Mouse (Mus musculus): ENCODE measurements at regions not wholly inside any gene's neighbourhood (a gene's known extent, or its start where the extent isn't known, plus 50 kb on each side); places are given as distances from the start of the nearest gene placed in this dataset.

GRCm38 (mm10) chr5:75382138-75382537 lies 192.6 kb upstream of the Kit start:
- no peaks in the 10 kb centered on the region for H3K27me3 ChIP-seq (ENCODE audit: control insufficient read depth, insufficient read depth, low read length)
- no peak overlapping the region for H3K9ac ChIP-seq (replicated peaks; ENCODE audit: low read length)
- H3K27ac ChIP-seq (replicated peaks; ENCODE audit: low read depth, low read length) = no peak overlapping the region
- H3K9me3 ChIP-seq (ENCODE audit: control insufficient read depth, low read length) = no peaks in the 10 kb centered on the region
- H3K36me3 ChIP-seq (ENCODE audit: control insufficient read depth, insufficient read depth, low read length) = no peaks in the 10 kb centered on the region
- DNase-seq = no peak
- ATAC-seq (ENCODE audit: low FRiP score, low TSS enrichment) = no peak
- H3K4me1 ChIP-seq (ENCODE audit: control insufficient read depth, insufficient read depth, low read length) = peaks cover 6% of the 10 kb centered on the region; the same call in 1 of the 2 replicates
- 95% methylated on average over 3 of the region's 3 CpGs for WGBS
- no peak overlapping the region for H3K4me2 ChIP-seq (ENCODE audit: low read length)
- no peak overlapping the region for H3K4me3 ChIP-seq (replicated peaks; ENCODE audit: low read depth, low read length)

GRCm38 (mm10) chr5:75387886-75388454 lies 186.7 kb upstream of the Kit start:
- H3K4me1 ChIP-seq (ENCODE audit: control insufficient read depth, insufficient read depth, low read length) = no peaks in the 10 kb centered on the region
- H3K4me2 ChIP-seq (ENCODE audit: low read length) = peak overlapping the region; percentile 25
- no peaks in the 10 kb centered on the region for H3K36me3 ChIP-seq (ENCODE audit: control insufficient read depth, insufficient read depth, low read length)
- no peaks in the 10 kb centered on the region for H3K27me3 ChIP-seq (ENCODE audit: control insufficient read depth, insufficient read depth, low read length)
- ATAC-seq (ENCODE audit: low FRiP score, low TSS enrichment) = no peak
- no peak for DNase-seq
- no peak overlapping the region for H3K27ac ChIP-seq (replicated peaks; ENCODE audit: low read depth, low read length)
- H3K9ac ChIP-seq (replicated peaks; ENCODE audit: low read length) = no peak overlapping the region
- H3K9me3 ChIP-seq (ENCODE audit: control insufficient read depth, low read length) = no peaks in the 10 kb centered on the region
- H3K4me3 ChIP-seq (replicated peaks; ENCODE audit: low read depth, low read length) = no peak overlapping the region
- WGBS = 43% methylated on average over 13 of the region's 13 CpGs

GRCm38 (mm10) chr5:75388699-75389260 lies 185.9 kb upstream of the Kit start:
- H3K4me2 ChIP-seq (ENCODE audit: low read length) = no peak overlapping the region
- no peaks in the 10 kb centered on the region for H3K4me1 ChIP-seq (ENCODE audit: control insufficient read depth, insufficient read depth, low read length)
- WGBS = 87% methylated on average over 7 of the region's 7 CpGs
- no peaks in the 10 kb centered on the region for H3K36me3 ChIP-seq (ENCODE audit: control insufficient read depth, insufficient read depth, low read length)
- DNase-seq = no peak
- ATAC-seq (ENCODE audit: low FRiP score, low TSS enrichment) = no peak
- no peaks in the 10 kb centered on the region for H3K9me3 ChIP-seq (ENCODE audit: control insufficient read depth, low read length)
- no peak overlapping the region for H3K27ac ChIP-seq (replicated peaks; ENCODE audit: low read depth, low read length)
- H3K4me3 ChIP-seq (replicated peaks; ENCODE audit: low read depth, low read length) = no peak overlapping the region
- H3K9ac ChIP-seq (replicated peaks; ENCODE audit: low read length) = no peak overlapping the region
- no peaks in the 10 kb centered on the region for H3K27me3 ChIP-seq (ENCODE audit: control insufficient read depth, insufficient read depth, low read length)

GRCm38 (mm10) chr5:75389433-75389971 lies 185.2 kb upstream of the Kit start:
- Histone ChIP-seq H3K9me3 (ENCODE audit: control insufficient read depth, low read length) (no peaks in the 10 kb centered on the region), H3K27me3 (ENCODE audit: control insufficient read depth, insufficient read depth, low read length) (no peaks in the 10 kb centered on the region), H3K9ac (replicated peaks; ENCODE audit: low read length) (no peak overlapping the region), H3K4me2 (ENCODE audit: low read length) (no peak overlapping the region), H3K36me3 (ENCODE audit: control insufficient read depth, insufficient read depth, low read length) (no peaks in the 10 kb centered on the region), H3K4me1 (ENCODE audit: control insufficient read depth, insufficient read depth, low read length) (no peaks in the 10 kb centered on the region), H3K27ac (replicated peaks; ENCODE audit: low read depth, low read length) (no peak overlapping the region), H3K4me3 (replicated peaks; ENCODE audit: low read depth, low read length) (no peak overlapping the region)
- WGBS = 57% methylated on average over 7 of the region's 7 CpGs
- DNase-seq = no peak
- no peak for ATAC-seq (ENCODE audit: low FRiP score, low TSS enrichment)

GRCm38 (mm10) chr5:75398820-75399219 lies 175.9 kb upstream of the Kit start:
- Histone ChIP-seq H3K9ac (replicated peaks; ENCODE audit: low read length) (no peak overlapping the region), H3K36me3 (ENCODE audit: control insufficient read depth, insufficient read depth, low read length) (no peaks in the 10 kb centered on the region), H3K4me1 (ENCODE audit: control insufficient read depth, insufficient read depth, low read length) (peaks cover 18% of the 10 kb centered on the region), H3K27me3 (ENCODE audit: control insufficient read depth, insufficient read depth, low read length) (no peaks in the 10 kb centered on the region; the same call in 1 of the 2 replicates), H3K4me2 (ENCODE audit: low read length) (no peak overlapping the region), H3K4me3 (replicated peaks; ENCODE audit: low read depth, low read length) (no peak overlapping the region), H3K9me3 (ENCODE audit: control insufficient read depth, low read length) (no peaks in the 10 kb centered on the region), H3K27ac (replicated peaks; ENCODE audit: low read depth, low read length) (no peak overlapping the region)
- 62% methylated on average over 5 of the region's 5 CpGs for WGBS
- no peak for ATAC-seq (ENCODE audit: low FRiP score, low TSS enrichment)
- DNase-seq = no peak

GRCm38 (mm10) chr5:75401734-75402133 lies 173.0 kb upstream of the Kit start:
- WGBS = 14% methylated on average over 3 of the region's 3 CpGs
- Histone ChIP-seq H3K36me3 (ENCODE audit: control insufficient read depth, insufficient read depth, low read length) (no peaks in the 10 kb centered on the region), H3K9ac (replicated peaks; ENCODE audit: low read length) (no peak overlapping the region), H3K27ac (replicated peaks; ENCODE audit: low read depth, low read length) (no peak overlapping the region), H3K9me3 (ENCODE audit: control insufficient read depth, low read length) (no peaks in the 10 kb centered on the region), H3K4me1 (ENCODE audit: control insufficient read depth, insufficient read depth, low read length) (peaks cover 21% of the 10 kb centered on the region), H3K4me3 (replicated peaks; ENCODE audit: low read depth, low read length) (no peak overlapping the region), H3K27me3 (ENCODE audit: control insufficient read depth, insufficient read depth, low read length) (no peaks in the 10 kb centered on the region; the same call in 1 of the 2 replicates), H3K4me2 (ENCODE audit: low read length) (no peak overlapping the region)
- ATAC-seq (ENCODE audit: low FRiP score, low TSS enrichment) (peak; percentile 37; the same call in 1 of the 2 replicates), DNase-seq (peak; percentile 65)

- no peak overlapping the region for H3K9ac ChIP-seq (replicated peaks; ENCODE audit: low read length)
- no peak overlapping the region for H3K4me2 ChIP-seq (ENCODE audit: low read length)
- no peak overlapping the region for H3K27ac ChIP-seq (replicated peaks; ENCODE audit: low read depth, low read length)
- DNase-seq (no peak), ATAC-seq (ENCODE audit: low FRiP score, low TSS enrichment) (no peak)
- peaks cover 23% of the 10 kb centered on the region for H3K4me1 ChIP-seq (ENCODE audit: control insufficient read depth, insufficient read depth, low read length)
- no peaks in the 10 kb centered on the region for H3K9me3 ChIP-seq (ENCODE audit: control insufficient read depth, low read length)
- WGBS = 72% methylated on average over 3 of the region's 3 CpGs
- no peak overlapping the region for H3K4me3 ChIP-seq (replicated peaks; ENCODE audit: low read depth, low read length)
- no peaks in the 10 kb centered on the region; the same call in 1 of the 2 replicates for H3K27me3 ChIP-seq (ENCODE audit: control insufficient read depth, insufficient read depth, low read length)
- no peaks in the 10 kb centered on the region for H3K36me3 ChIP-seq (ENCODE audit: control insufficient read depth, insufficient read depth, low read length)
These were observed 172.1 kb upstream of the Kit start for GRCm38 (mm10) chr5:75402631-75403030.

GRCm38 (mm10) chr5:75403531-75403930 lies 171.2 kb upstream of the Kit start:
- H3K4me3 ChIP-seq (replicated peaks; ENCODE audit: low read depth, low read length) = no peak overlapping the region
- DNase-seq (no peak), ATAC-seq (ENCODE audit: low FRiP score, low TSS enrichment) (no peak)
- H3K27ac ChIP-seq (replicated peaks; ENCODE audit: low read depth, low read length) = no peak overlapping the region
- WGBS = 92% methylated on average over 5 of the region's 5 CpGs
- H3K4me1 ChIP-seq (ENCODE audit: control insufficient read depth, insufficient read depth, low read length) = peaks cover 29% of the 10 kb centered on the region
- H3K4me2 ChIP-seq (ENCODE audit: low read length) = no peak overlapping the region
- no peaks in the 10 kb centered on the region for H3K9me3 ChIP-seq (ENCODE audit: control insufficient read depth, low read length)
- no peaks in the 10 kb centered on the region for H3K36me3 ChIP-seq (ENCODE audit: control insufficient read depth, insufficient read depth, low read length)
- H3K9ac ChIP-seq (replicated peaks; ENCODE audit: low read length) = no peak overlapping the region
- H3K27me3 ChIP-seq (ENCODE audit: control insufficient read depth, insufficient read depth, low read length) = no peaks in the 10 kb centered on the region; the same call in 1 of the 2 replicates

Data from midbrain, embryonic 14.5 days (tissue).